Mouse (Mus musculus) ES-Bruce4 (cell line): ENCODE data around the gene H1foo.

Experiments used
- CTCF ChIP-seq: IDR thresholded peaks from one replicate; pipeline ENCODE4 v1.8.1; 2011; ENCODE audit warnings: low read depth, low read length
- EP300 ChIP-seq: IDR thresholded peaks from 2 replicates; pipeline ENCODE4 v1.6.1; 2011; ENCODE audit warnings: low read depth, low read length; ENCODE audit not compliant: insufficient read depth
- POLR2A ChIP-seq: IDR thresholded peaks from one replicate; pipeline ENCODE4 v1.8.1; 2011; ENCODE audit warnings: low read length; ENCODE audit not compliant: insufficient read depth

GRCm38 (mm10) chr6:115955169-115955568 lies 10.4 kb downstream of the H1foo start:
- no peak for TF ChIP-seq CTCF
- TF ChIP-seq POLR2A, result no peak
- TF ChIP-seq EP300, result no peak
